Mouse (Mus musculus) urinary bladder, postnatal 10 days (tissue): Measurements from ENCODE around the gene Tnks1bp1.

Experiments used
- DNase-seq: peaks from one replicate; pipeline ENCODE4 v3.0.0; 2022; ENCODE audit warnings: low spot score

The Tnks1bp1 gene

GRCm38 (mm10) chr2:85047596-85048167 lies at the start of gene Tnks1bp1:
Gene Tnks1bp1 (plus strand): TSS chr2:85048022.
- DNase-seq: peak; percentile 83

GRCm38 (mm10) chr2:84999486-85000181 lies 48.2 kb upstream of the Tnks1bp1 start:
- no peak for DNase-seq

DNA sequence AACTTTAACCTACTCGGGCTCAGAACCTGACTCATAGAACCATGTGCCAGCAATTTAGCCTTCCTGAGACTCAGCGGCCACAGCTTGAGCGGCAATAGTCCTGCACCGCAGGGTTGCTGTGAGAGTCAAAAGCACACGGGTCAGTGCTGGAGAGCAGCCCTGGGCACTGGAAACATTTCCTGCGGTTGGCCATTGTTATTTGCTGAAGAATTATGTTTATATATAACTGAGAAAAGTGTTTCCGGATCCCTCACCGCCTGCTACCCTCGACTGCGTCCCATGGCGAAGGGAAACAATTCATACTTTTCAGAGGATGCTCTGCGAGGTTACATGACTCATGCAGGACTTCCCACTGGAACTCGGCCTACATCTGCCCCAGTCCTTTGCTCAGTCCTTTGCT lies 46.3 kb upstream of the Tnks1bp1 start:
- no peak for DNase-seq

DNA sequence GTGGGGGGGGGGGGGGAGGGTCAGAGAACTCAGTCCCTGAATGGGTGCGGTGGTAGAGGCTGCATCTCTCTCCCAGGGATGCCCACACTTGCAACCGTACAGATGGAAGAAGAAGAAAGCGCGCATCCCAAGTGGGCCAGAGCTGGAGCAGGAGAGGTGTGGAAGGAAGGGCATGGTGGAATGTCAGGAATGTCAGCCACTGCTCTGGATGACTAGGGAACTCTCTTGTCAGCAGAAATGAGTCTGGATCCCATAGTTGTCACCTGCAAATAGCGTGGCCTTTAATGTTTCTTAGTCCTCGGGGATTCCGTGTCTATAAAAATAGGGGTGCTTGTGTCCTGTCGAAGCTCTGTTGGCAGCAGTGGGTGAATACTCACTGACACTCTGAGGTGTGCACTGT lies 45.2 kb upstream of the Tnks1bp1 start:
- DNase-seq: no peak

GRCm38 (mm10) chr2:85004341-85004740 lies 43.5 kb upstream of the Tnks1bp1 start:
- DNase-seq: no peak

GRCm38 (mm10) chr2:85006600-85006999 lies 41.2 kb upstream of the Tnks1bp1 start:
- no peak for DNase-seq

DNA sequence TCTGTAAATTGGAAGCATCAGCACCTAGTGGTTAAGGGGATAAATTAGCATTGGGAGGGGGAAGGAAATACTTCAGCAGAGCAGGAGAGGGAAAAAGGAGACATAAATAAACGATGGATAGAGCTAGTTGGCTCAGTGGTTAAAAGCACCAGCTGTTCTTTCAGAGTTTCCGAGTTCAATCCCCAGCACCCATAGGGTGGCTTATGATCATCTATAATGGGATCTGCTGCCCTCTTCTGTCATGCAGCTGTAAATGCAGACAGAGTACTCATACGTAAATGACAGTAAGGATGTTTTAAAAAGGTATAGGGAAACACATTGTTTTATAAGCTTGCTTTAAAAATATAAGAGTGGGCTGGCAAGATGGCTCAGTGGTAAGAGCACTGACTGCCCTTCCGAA lies 40.1 kb upstream of the Tnks1bp1 start:
- no peak for DNase-seq

DNA sequence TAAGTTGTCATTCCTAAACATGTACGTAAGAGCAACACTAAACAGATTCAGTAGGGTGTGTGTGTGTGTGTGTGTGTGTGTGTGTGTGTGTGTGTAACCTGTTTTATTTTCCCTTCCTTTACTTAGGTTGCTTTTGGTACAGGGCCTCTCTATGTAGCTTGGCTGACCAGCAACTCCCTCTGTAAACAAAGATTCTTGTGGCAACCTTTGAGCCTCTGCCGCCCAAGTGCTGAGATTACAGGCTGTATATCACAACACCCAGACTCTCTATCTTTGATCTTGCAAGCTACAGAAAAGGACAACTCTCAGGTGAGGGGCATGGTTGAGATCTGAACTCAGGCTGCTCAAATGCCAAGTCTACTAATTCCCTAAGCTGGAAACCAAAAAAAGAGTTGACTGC lies 38.6 kb upstream of the Tnks1bp1 start:
- DNase-seq: no peak

DNA sequence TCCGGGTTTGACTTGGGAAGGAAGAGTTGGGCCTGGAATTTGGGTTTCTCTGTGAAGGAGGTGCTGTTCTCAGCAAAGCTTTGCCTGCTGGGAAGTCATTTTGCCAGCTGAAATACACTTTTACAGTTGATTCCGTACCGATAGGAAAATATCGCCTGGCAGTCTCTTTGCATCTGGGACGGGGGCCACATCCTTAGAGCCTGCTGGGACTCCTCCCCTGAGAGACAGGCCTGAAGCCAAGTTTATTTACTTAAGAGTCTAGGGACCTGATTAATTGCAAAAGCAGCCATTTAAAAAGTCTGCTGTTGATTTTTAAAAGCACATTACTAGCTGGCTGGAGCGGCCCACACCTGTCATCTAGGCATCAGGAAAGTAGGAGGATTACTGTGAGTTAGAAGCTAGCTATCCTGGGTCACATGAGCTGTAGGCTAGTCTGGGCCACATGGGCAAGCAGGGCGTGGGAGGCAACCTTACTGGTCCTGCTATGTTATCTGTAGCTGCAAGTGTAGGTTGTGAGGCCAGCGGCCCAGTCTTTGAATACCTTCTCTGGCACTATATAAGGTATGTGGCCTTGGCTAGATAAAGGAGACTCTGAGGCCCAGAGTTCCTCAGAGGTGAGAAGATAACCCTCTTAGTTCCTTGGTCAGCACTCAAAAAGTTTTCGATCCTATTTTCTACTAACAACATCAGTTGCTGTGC lies 35.8 kb upstream of the Tnks1bp1 start:
- DNase-seq: no peak

GRCm38 (mm10) chr2:85012679-85013078 lies 35.1 kb upstream of the Tnks1bp1 start:
- DNase-seq: no peak

GRCm38 (mm10) chr2:85013826-85014587 lies 33.8 kb upstream of the Tnks1bp1 start:
- DNase-seq: no peak

GRCm38 (mm10) chr2:85014588-85014982 lies 33.2 kb upstream of the Tnks1bp1 start:
- no peak for DNase-seq

GRCm38 (mm10) chr2:85022043-85022442 lies 25.8 kb upstream of the Tnks1bp1 start:
- no peak for DNase-seq

DNA sequence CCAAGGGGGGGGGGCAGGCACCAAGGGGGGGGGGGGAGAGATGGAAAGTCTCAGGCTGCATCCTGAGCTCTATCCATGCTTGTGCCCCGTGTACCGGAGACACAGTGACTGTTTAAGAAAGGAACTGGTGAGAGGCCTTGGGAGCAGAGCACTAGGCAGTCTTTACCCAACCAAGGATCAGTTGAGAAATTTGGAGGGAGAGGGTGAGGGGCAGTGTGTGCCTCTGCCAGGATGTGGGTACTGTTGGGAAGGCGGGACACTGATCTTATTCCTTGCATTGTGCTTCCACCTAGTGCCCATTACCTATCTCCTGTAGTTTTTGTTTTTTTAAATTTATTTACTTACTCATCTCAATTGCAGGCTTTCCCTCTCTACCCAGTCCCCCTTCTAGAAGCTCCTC lies 21.6 kb upstream of the Tnks1bp1 start:
- no peak for DNase-seq

DNA sequence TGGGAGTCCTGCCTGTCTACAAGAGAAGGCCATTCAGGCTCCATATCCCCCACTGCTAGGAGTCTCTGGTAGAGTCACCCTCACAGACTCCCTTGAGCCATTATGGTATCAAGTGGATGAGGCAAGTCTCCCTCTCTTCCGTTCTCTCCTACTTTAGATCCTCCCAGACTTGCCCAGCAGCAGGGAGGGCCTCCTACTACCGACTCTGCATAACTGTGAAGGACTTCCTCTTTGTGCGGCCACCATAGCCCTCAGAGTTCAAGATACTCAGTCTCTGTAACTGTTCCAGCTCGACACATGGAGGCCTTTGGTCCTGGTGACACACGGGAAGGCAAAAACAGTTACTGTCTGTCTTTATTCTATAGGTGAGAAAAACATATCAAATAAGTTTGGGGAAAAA lies 20.5 kb upstream of the Tnks1bp1 start:
- no peak for DNase-seq

- no peak for DNase-seq
Measured at GRCm38 (mm10) chr2:85029897-85030296, 17.9 kb upstream of the Tnks1bp1 start.

DNA sequence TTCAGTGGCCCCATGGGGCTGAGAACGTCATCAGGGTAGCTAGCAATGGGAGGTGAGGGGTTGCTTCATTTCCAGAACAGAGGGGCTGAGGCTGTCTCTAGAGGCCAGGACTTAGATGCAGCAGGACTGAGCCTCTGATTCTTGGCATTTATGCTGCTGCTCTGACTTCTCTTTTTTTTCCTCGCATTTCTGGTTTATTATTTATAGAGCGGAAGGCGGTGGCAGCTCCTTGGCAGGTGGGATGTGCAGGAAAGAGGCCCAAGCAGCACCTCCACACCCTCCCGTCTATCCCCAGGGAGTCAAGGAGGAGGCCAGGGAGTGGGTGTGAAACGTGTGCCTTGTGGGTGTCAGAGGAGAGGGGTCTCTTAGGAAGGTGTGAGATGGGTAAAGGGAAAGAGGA lies 16.8 kb upstream of the Tnks1bp1 start:
- no peak for DNase-seq

- DNase-seq: no peak
Measured at GRCm38 (mm10) chr2:85033121-85033520, 14.7 kb upstream of the Tnks1bp1 start.

GRCm38 (mm10) chr2:85034169-85034568 lies 13.7 kb upstream of the Tnks1bp1 start:
- DNase-seq: no peak

GRCm38 (mm10) chr2:85036507-85037046 lies 11.2 kb upstream of the Tnks1bp1 start:
- no peak for DNase-seq

DNA sequence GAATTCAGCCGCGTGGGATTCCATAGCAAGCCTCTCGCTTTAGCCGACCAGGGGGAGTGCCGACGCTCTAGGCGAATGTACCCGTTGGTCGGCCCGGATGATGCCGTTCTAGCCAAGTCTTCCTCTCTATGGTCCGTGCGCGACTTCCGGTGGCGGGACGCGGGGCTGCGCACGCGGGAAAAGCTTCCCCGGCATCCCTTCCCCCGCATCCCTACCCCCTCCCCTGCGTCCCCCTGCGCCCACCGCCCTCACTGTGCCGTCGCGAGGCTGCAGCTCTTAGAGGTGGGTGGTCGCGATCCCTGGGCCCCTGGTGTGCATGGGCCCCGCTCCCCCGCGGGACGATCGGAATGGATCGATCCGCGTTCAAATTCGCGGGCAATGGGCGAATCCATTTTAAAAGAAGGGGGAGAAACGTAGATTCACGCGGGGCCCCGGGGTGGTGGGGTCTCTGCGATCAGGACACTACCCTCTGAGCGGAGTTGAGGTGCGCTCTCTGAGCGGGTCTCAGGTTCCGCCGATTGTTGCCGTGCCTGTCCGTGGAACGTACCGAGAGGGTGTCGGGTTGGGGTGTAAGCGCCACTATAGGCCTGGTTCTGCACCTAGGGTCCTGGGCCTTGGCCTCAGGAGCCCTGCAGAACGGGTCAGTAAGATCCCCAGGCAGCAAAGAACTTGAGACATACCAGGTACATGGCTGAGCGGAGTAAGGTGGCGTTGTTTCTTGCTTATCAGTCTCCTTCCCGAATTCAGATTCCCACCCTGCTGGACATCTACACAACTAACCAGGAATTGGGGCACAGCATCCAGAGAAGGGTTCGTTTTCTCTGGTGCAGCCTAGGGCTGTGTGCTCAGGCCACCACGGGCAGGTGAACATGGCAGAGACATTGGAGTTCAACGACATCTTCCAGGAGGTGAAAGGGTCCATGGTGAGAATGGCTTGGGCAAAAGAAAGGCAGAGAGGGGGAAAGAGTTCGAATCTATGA lies 10.5 kb upstream of the Tnks1bp1 start, which contains the start of the genes Ssrp1 and P2rx3:
Gene Ssrp1, plus strand, starts transcription at position 188 of the 980 bp plus-strand sequence.
Gene P2rx3, minus strand, starts transcription at position 416 of the 980 bp plus-strand sequence.
- peak; percentile 65 for DNase-seq
